10 mouse cellular contexts compared by ENCODE assay signal in the genomic region with DNA sequence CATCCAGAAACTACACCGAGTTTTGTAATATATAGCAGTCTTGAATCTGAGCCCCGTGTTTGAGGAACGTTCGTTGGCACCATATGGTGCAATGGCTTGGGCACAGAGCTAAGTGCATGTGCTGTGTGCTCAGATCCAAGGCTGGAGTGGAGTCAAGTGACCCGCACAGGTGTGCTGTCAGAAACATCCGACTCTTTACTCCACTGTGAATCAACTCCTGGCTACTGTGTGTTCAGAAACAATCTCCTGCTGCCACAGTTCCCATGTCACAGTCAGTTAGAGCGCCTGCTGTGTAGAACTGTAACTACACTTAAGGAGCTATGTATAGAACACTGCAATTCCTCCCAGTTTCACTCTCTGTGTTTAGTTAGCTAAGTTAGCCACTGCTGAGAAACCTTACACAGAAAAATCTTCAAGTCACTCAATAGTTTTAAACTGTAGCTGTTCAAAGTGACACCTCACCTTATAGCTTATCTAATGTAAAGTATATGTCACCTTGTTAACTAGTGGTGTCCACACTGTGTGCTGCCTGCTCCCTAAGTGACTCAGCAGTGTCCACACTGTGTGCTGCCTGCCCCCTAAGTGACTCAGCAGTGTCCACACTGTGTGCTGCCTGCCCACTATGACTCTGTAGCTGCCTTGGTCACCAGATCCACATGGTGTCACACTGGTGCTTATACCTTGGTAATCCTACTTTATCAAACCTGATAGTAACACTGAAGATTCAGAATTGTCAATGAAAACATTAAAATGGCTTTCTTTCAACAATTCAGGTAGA. TPM values are rescaled to one million over a fixed set of nuclear protein-coding genes. Genes with fewer than 3 reads are reported as not detected.
DNase-seq lines count a peak whose midpoint lies in the region; ATAC-seq and TF ChIP-seq lines count a peak whose summit lies in the region.
"Had no signal": no experiment of that assay in that cellular context is flagged by ENCODE, and none has a peak within 500 bp of the region (broad histone marks: within the 10 kb centered on the region; RNA-seq: fewer than 3 reads in every experiment).

No protein-coding gene starts in this region.

- DNase-seq in layer of hippocampus, adult 2 months (ENCODE audit: low spot score in 2 of 2): no peak
- DNase-seq in layer of hippocampus, adult 18-20 months (ENCODE audit: low spot score in 2 of 2): no peak
- DNase-seq in brain, adult 2 months (ENCODE audit: low read depth, low spot score): peak; percentile 77
- DNase-seq in cerebellum, postnatal 14 days: peak; percentile 23 to 34
- no peak for DNase-seq in yolk sac, embryonic 10.5 days (ENCODE audit: low spot score)
- no peak for DNase-seq in adrenal gland, adult 8-10 months

- no peak overlapping the region for H3K27ac ChIP-seq in layer of hippocampus, adult 2 months
- H3K27ac ChIP-seq: kidney, postnatal 0 days; macrophage had no signal

- TF ChIP-seq CTCF in layer of hippocampus, adult 2 months (conservative IDR thresholded peaks at IDR 0.05): peak; percentile 17; the same call in 1 of the 2 replicates

- ATAC-seq in megakaryocyte progenitor cell, adult 5-6 weeks (replicated peaks; ENCODE audit: poor library complexity): peak; percentile 60
- ATAC-seq: Patski had no signal

- no peak overlapping the region for H3K4me3 ChIP-seq in layer of hippocampus, adult 2 months

RNA-seq across cellular contexts. Expression of a gene that starts 32.7 kb away (rescaled TPM):
- 10 to 100 TPM; 38.4 to 40.5 TPM for total RNA-seq in layer of hippocampus, adult 2 months (2021)
- total RNA-seq in layer of hippocampus, adult 18-20 months (2021): 10 to 100 TPM; 39.6 to 40.0 TPM
- 14.2 and 15.7 TPM in 2 replicates for total RNA-seq in megakaryocyte progenitor cell, adult 5-6 weeks (2015)
- 11.8 and 14.7 TPM in 2 replicates for total RNA-seq in megakaryocyte progenitor cell, adult 5-6 weeks (2017)
- 10 to 100 TPM; 14.7 to 23.9 (median 17.6) TPM for total RNA-seq in adrenal gland, adult 8-10 months (2022)

RNA-seq across cellular contexts. Expression of a gene that starts 32.8 kb away (rescaled TPM):
- total RNA-seq in layer of hippocampus, adult 2 months (2021): 100 to 1,000 TPM; 228 to 231 TPM
- total RNA-seq in layer of hippocampus, adult 18-20 months (2021): 100 to 1,000 TPM; 210 to 219 TPM
- 542 and 574 TPM in 2 replicates for total RNA-seq in megakaryocyte progenitor cell, adult 5-6 weeks (2015)
- total RNA-seq in megakaryocyte progenitor cell, adult 5-6 weeks (2017): 723 and 819 TPM in 2 replicates
- 100 to 1,000 TPM; 329 to 408 (median 334) TPM for total RNA-seq in adrenal gland, adult 8-10 months (2022)

Comparison
In these comparisons a context has a peak if more than half of its experiments do, and no peak if none do; other contexts are left out.
1. DNase-seq: peak in brain, adult 2 months (single experiment) and cerebellum, postnatal 14 days (2 of 2); none in layer of hippocampus, adult 2 months (0 of 2), layer of hippocampus, adult 18-20 months (0 of 2), yolk sac, embryonic 10.5 days (single experiment) and adrenal gland, adult 8-10 months (single experiment).